Mouse (Mus musculus): ENCODE measurements around the gene Paxbp1. TPM values are rescaled to one million over a fixed set of nuclear protein-coding genes. Genes with fewer than 3 reads are reported as not detected.
A peak's percentile ranks its signal among the peaks of the same experiment; 100 is the strongest.

Paxbp1 gene
- polyA plus RNA-seq, 1 experiment from 2014 or later: 98.2 TPM

GRCm38 (mm10) chr16:91011021-91011683 is 33.2 kb downstream of the Paxbp1 start, which contains the start of gene Synj1:
Gene Synj1 (minus strand): TSS chr16:91011308.
- ATAC-seq (ENCODE audit: insufficient number of reproducible peaks, insufficient read depth, low FRiP score, low TSS enrichment): peak; percentile 94
- WGBS: under 1% methylated on average over 56 of the region's 66 CpGs

GRCm38 (mm10) chr16:91010581-91011020 is 33.7 kb downstream of the Paxbp1 start:
- Histone ChIP-seq H3K27me3 (no peaks in the 10 kb centered on the region), H3K4me3 (peak overlapping the region; percentile 90), H3K4me2 (replicated peaks) (peak overlapping the region; percentile 85), H3K36me3 (peaks cover 20% of the 10 kb centered on the region), H3K9me3 (no peaks in the 10 kb centered on the region), H3K4me1 (no peaks in the 10 kb centered on the region), H3K27ac (peak overlapping the region; percentile 88), H3K9ac (peak overlapping the region; percentile 83)
- ATAC-seq (ENCODE audit: insufficient number of reproducible peaks, insufficient read depth, low FRiP score, low TSS enrichment): peak; percentile 69
- under 1% methylated on average over 28 of the region's 42 CpGs for WGBS

More at GRCm38 (mm10) chr16:91011021-91011683, 33.2 kb downstream of the Paxbp1 start, which contains the start of gene Synj1:
- no peaks in the 10 kb centered on the region for H3K4me1 ChIP-seq
- H3K27ac ChIP-seq: peak within 1 kb of the TSS; percentile 88
- H3K4me2 ChIP-seq (replicated peaks): peak within 1 kb of the TSS; percentile 85
- peaks cover 25% of the 10 kb centered on the region for H3K36me3 ChIP-seq
- H3K4me3 ChIP-seq: peak within 1 kb of the TSS; percentile 90
- H3K9ac ChIP-seq: peak within 1 kb of the TSS; percentile 83
- no peaks in the 10 kb centered on the region for H3K9me3 ChIP-seq
- no peaks in the 10 kb centered on the region for H3K27me3 ChIP-seq

GRCm38 (mm10) chr16:91009942-91010529 is 34.3 kb downstream of the Paxbp1 start:
- WGBS: 1% methylated on average over 19 of the region's 19 CpGs

GRCm38 (mm10) chr16:91004915-91005538 is 39.3 kb downstream of the Paxbp1 start:
- ATAC-seq (ENCODE audit: insufficient number of reproducible peaks, insufficient read depth, low FRiP score, low TSS enrichment): no peak
- no peak overlapping the region for H3K4me3 ChIP-seq
- H3K9ac ChIP-seq: no peak overlapping the region
- H3K9me3 ChIP-seq: no peaks in the 10 kb centered on the region
- WGBS: 77% methylated on average over 4 of the region's 4 CpGs
- H3K27me3 ChIP-seq: no peaks in the 10 kb centered on the region
- no peak overlapping the region for H3K4me2 ChIP-seq (replicated peaks)
- no peaks in the 10 kb centered on the region for H3K4me1 ChIP-seq
- 0 out of 2 replicates have a peak, but pooled peaks cover 3% of the 10 kb centered on the region for H3K36me3 ChIP-seq
- no peak overlapping the region for H3K27ac ChIP-seq

More at GRCm38 (mm10) chr16:91009942-91010529, 34.3 kb downstream of the Paxbp1 start:
- Histone ChIP-seq H3K9me3 (no peaks in the 10 kb centered on the region), H3K4me1 (no peaks in the 10 kb centered on the region), H3K4me2 (replicated peaks) (peak overlapping the region; percentile 85), H3K36me3 (peaks cover 14% of the 10 kb centered on the region), H3K4me3 (peak overlapping the region; percentile 90), H3K27me3 (no peaks in the 10 kb centered on the region), H3K9ac (peak overlapping the region; percentile 83), H3K27ac (no peak overlapping the region; the same call in 1 of the 2 replicates)
- ATAC-seq (ENCODE audit: insufficient number of reproducible peaks, insufficient read depth, low FRiP score, low TSS enrichment): no peak

- no peak overlapping the region for H3K27ac ChIP-seq
- no peaks in the 10 kb centered on the region for H3K9me3 ChIP-seq
- no peak for ATAC-seq (ENCODE audit: insufficient number of reproducible peaks, insufficient read depth, low FRiP score, low TSS enrichment)
- no peaks in the 10 kb centered on the region for H3K27me3 ChIP-seq
- no peak overlapping the region for H3K4me3 ChIP-seq
- no peaks in the 10 kb centered on the region for H3K4me1 ChIP-seq
- no peak overlapping the region for H3K4me2 ChIP-seq (replicated peaks)
- no peaks in the 10 kb centered on the region for H3K36me3 ChIP-seq
- WGBS: 80% methylated on average over 2 of the region's 2 CpGs
- no peak overlapping the region for H3K9ac ChIP-seq
Observed at GRCm38 (mm10) chr16:91001098-91001497, 43.2 kb downstream of the Paxbp1 start.

GRCm38 (mm10) chr16:90999827-91000226 is 44.5 kb downstream of the Paxbp1 start:
- WGBS: 60% methylated on average over 4 of the region's 4 CpGs
- H3K27ac ChIP-seq: no peak overlapping the region

DNA sequence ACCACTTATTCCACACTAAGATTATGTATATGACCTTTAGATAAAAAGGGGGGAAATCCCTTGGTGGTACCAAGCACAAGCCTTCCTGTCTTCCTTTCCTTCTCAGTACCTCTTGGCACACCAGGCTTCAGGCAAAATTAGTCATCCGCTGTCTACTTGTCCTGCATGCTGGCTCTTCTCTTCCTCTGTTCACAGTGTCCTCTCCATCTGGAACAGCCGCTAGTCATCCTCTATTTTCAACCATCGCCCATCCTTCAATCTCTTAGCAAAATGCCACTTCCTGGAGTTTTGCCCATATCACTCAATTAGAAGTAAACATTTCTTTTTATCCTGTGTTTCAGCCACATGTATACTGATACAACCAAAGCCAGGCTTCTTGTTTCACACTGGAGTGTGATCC is 46.5 kb downstream of the Paxbp1 start:
- no peak overlapping the region for H3K27ac ChIP-seq
- no peak for ATAC-seq (ENCODE audit: insufficient number of reproducible peaks, insufficient read depth, low FRiP score, low TSS enrichment)
- 94% methylated on average over 3 of the region's 3 CpGs for WGBS
- no peaks in the 10 kb centered on the region for H3K36me3 ChIP-seq
- H3K27me3 ChIP-seq: no peaks in the 10 kb centered on the region
- H3K4me3 ChIP-seq: no peak overlapping the region
- H3K9ac ChIP-seq: no peak overlapping the region
- H3K4me1 ChIP-seq: no peaks in the 10 kb centered on the region
- no peak overlapping the region for H3K4me2 ChIP-seq (replicated peaks)
- H3K9me3 ChIP-seq: no peaks in the 10 kb centered on the region

More at GRCm38 (mm10) chr16:90999827-91000226, 44.5 kb downstream of the Paxbp1 start:
- Histone ChIP-seq H3K9ac (no peak overlapping the region), H3K4me1 (no peaks in the 10 kb centered on the region), H3K9me3 (no peaks in the 10 kb centered on the region), H3K4me2 (replicated peaks) (no peak overlapping the region), H3K4me3 (no peak overlapping the region), H3K27me3 (no peaks in the 10 kb centered on the region), H3K36me3 (no peaks in the 10 kb centered on the region)
- ATAC-seq (ENCODE audit: insufficient number of reproducible peaks, insufficient read depth, low FRiP score, low TSS enrichment): no peak

GRCm38 (mm10) chr16:90996327-90997243 is 47.8 kb downstream of the Paxbp1 start:
- no peak for ATAC-seq (ENCODE audit: insufficient number of reproducible peaks, insufficient read depth, low FRiP score, low TSS enrichment)
- Histone ChIP-seq H3K36me3 (no peaks in the 10 kb centered on the region), H3K9me3 (no peaks in the 10 kb centered on the region), H3K4me2 (replicated peaks) (no peak overlapping the region), H3K4me1 (no peaks in the 10 kb centered on the region), H3K27me3 (no peaks in the 10 kb centered on the region), H3K9ac (no peak overlapping the region), H3K4me3 (no peak overlapping the region), H3K27ac (no peak overlapping the region)
- 82% methylated on average over 7 of the region's 7 CpGs for WGBS

DNA sequence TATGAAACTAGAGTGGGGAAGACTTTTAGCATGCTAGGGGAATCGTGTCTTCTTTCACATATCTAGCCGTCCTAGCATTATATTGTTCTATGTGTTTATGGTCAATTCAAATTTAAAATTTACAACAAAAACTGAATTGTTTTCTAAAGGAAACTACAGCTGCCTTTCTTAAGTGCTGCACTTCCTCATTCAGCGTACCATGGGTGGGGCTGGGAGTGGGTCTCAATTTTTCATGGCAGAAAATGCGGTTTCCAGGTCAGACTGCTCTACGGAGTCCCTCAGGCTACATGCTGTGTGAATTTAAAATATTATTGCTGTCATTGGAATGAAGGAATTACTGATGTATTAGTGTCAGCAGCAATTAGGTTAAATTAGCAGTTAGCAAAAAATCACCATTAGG is 48.8 kb downstream of the Paxbp1 start:
- no peak for ATAC-seq (ENCODE audit: insufficient number of reproducible peaks, insufficient read depth, low FRiP score, low TSS enrichment)
- Histone ChIP-seq H3K4me3 (no peak overlapping the region), H3K27me3 (no peaks in the 10 kb centered on the region), H3K36me3 (0 out of 2 replicates have a peak, but pooled peaks cover 6% of the 10 kb centered on the region), H3K4me1 (no peaks in the 10 kb centered on the region), H3K4me2 (replicated peaks) (no peak overlapping the region), H3K27ac (no peak overlapping the region), H3K9me3 (no peaks in the 10 kb centered on the region), H3K9ac (no peak overlapping the region)
- 65% methylated on average over 5 of the region's 5 CpGs for WGBS

- Histone ChIP-seq H3K4me2 (replicated peaks) (no peak overlapping the region), H3K36me3 (0 out of 2 replicates have a peak, but pooled peaks cover 6% of the 10 kb centered on the region), H3K27ac (no peak overlapping the region), H3K4me3 (no peak overlapping the region), H3K9me3 (no peaks in the 10 kb centered on the region), H3K27me3 (no peaks in the 10 kb centered on the region), H3K4me1 (no peaks in the 10 kb centered on the region), H3K9ac (no peak overlapping the region)
- no peak for ATAC-seq (ENCODE audit: insufficient number of reproducible peaks, insufficient read depth, low FRiP score, low TSS enrichment)
- WGBS: 62% methylated on average over 4 of the region's 4 CpGs
Observed at GRCm38 (mm10) chr16:90995023-90995422, 49.3 kb downstream of the Paxbp1 start.

GRCm38 (mm10) chr16:90989162-90989561 is 55.2 kb downstream of the Paxbp1 start:
- no peak overlapping the region for H3K4me3 ChIP-seq
- no peaks in the 10 kb centered on the region for H3K9me3 ChIP-seq
- no peak overlapping the region for H3K27ac ChIP-seq
- no peak overlapping the region for H3K4me2 ChIP-seq (replicated peaks)
- no peak overlapping the region for H3K9ac ChIP-seq
- peaks cover 10% of the 10 kb centered on the region; the same call in 1 of the 2 replicates for H3K36me3 ChIP-seq
- 93% methylated on average over 8 of the region's 8 CpGs for WGBS
- no peak for ATAC-seq (ENCODE audit: insufficient number of reproducible peaks, insufficient read depth, low FRiP score, low TSS enrichment)
- no peaks in the 10 kb centered on the region for H3K4me1 ChIP-seq
- H3K27me3 ChIP-seq: no peaks in the 10 kb centered on the region

Data from embryonic facial prominence, embryonic 12.5 days (tissue).